Mouse (Mus musculus) limb, embryonic 10.5 days (tissue): ENCODE results near the gene Gadd45b. TPM values are rescaled to one million over a fixed set of nuclear protein-coding genes. Genes with fewer than 3 reads are reported as not detected.

ENCODE experiments used
- DNase-seq: peaks from one replicate; pipeline ENCODE4 v3.0.0-alpha.2; 2017; ENCODE audit warnings: low spot score
- H3K27ac ChIP-seq: fragments of 300-500 bp; sonication (generic); 2 replicates; pipeline ENCODE4 v1.5.1; 2016; ENCODE audit warnings: mild to moderate bottlenecking
- H3K27me3 ChIP-seq: fragments of 300-500 bp; sonication (generic); 2 replicates; pipeline ENCODE4 v1.6.1; 2016; ENCODE audit warnings: low read depth, mild to moderate bottlenecking; ENCODE audit not compliant: poor library complexity, severe bottlenecking
- H3K36me3 ChIP-seq: fragments of 300-500 bp; sonication (generic); 2 replicates; pipeline ENCODE4 v1.6.1; 2016; ENCODE audit warnings: mild to moderate bottlenecking, moderate library complexity
- H3K4me1 ChIP-seq: fragments of 300-500 bp; sonication (generic); 2 replicates; pipeline ENCODE4 v1.6.1; 2016
- H3K4me3 ChIP-seq: fragments of 300-500 bp; sonication (generic); 2 replicates; pipeline ENCODE4 v1.5.1; 2016; ENCODE audit warnings: mild to moderate bottlenecking, moderate library complexity
- H3K9me3 ChIP-seq: fragments of 300-500 bp; sonication (generic); replicated peaks from 2 replicates; pipeline ENCODE4 v1.6.1; 2016; ENCODE audit warnings: mild to moderate bottlenecking
- WGBS: fragments of 180-500 bp; shearing (Covaris S2); methylation state at CpG from one replicate; pipeline ENCODE4 v1.1.7; 2016; 5-methylcytosine and 5-hydroxymethylcytosine counted together
- polyA plus RNA-seq: library from polyadenylated mRNA; unstranded; fragments of >200 nt; fragmentation: Nextera tagmentation; extraction: Ambion mirVana; gene quantifications from 2 replicates; pipeline ENCODE4 v1.2.1, GENCODE M21; 2016

Gadd45b gene
- polyA plus RNA-seq, 1 experiment from 2014 or later = 9.8 TPM

- DNase-seq = no peak
- Histone ChIP-seq H3K9me3 (no peaks in the 10 kb centered on the region), H3K4me1 (peaks cover 25% of the 10 kb centered on the region), H3K27ac (no peak overlapping the region), H3K36me3 (no peaks in the 10 kb centered on the region), H3K27me3 (0 out of 2 replicates have a peak, but pooled peaks cover 6% of the 10 kb centered on the region), H3K4me3 (no peak overlapping the region)
- WGBS = 67% methylated on average over 6 of the region's 6 CpGs
Measured at GRCm38 (mm10) chr10:80956901-80957300, 27.0 kb downstream of the Gadd45b start.

- H3K4me1 ChIP-seq = peaks cover 30% of the 10 kb centered on the region
Measured at GRCm38 (mm10) chr10:80957791-80958190, 27.9 kb downstream of the Gadd45b start.

GRCm38 (mm10) chr10:80958979-80959637, 29.2 kb downstream of the Gadd45b start:
- H3K4me3 ChIP-seq = no peak overlapping the region
- no peaks in the 10 kb centered on the region for H3K9me3 ChIP-seq
- DNase-seq = no peak
- no peaks in the 10 kb centered on the region for H3K27me3 ChIP-seq
- peaks cover 41% of the 10 kb centered on the region for H3K4me1 ChIP-seq
- H3K27ac ChIP-seq = no peak overlapping the region
- WGBS = 88% methylated on average over 5 of the region's 5 CpGs
- no peaks in the 10 kb centered on the region for H3K36me3 ChIP-seq

More at GRCm38 (mm10) chr10:80957791-80958190, 27.9 kb downstream of the Gadd45b start:
- Histone ChIP-seq H3K36me3 (no peaks in the 10 kb centered on the region), H3K27me3 (0 out of 2 replicates have a peak, but pooled peaks cover 4% of the 10 kb centered on the region), H3K27ac (no peak overlapping the region), H3K4me3 (no peak overlapping the region), H3K9me3 (no peaks in the 10 kb centered on the region)
- 66% methylated on average over 4 of the region's 4 CpGs for WGBS
- DNase-seq = no peak

- peak; percentile 69 for DNase-seq
- Histone ChIP-seq H3K27ac (peak overlapping the region; percentile 76), H3K27me3 (no peaks in the 10 kb centered on the region), H3K4me1 (peaks cover 39% of the 10 kb centered on the region), H3K36me3 (no peaks in the 10 kb centered on the region), H3K4me3 (peak overlapping the region; percentile 18), H3K9me3 (no peaks in the 10 kb centered on the region)
- WGBS = 13% methylated on average over 16 of the region's 16 CpGs
Measured at GRCm38 (mm10) chr10:80960551-80961508, 31.0 kb downstream of the Gadd45b start.

- WGBS = 48% methylated on average over 10 of the region's 10 CpGs
- H3K27ac ChIP-seq = peak overlapping the region; percentile 56
- no peaks in the 10 kb centered on the region for H3K27me3 ChIP-seq
- H3K4me3 ChIP-seq = no peak overlapping the region
- H3K4me1 ChIP-seq = peaks cover 43% of the 10 kb centered on the region
- DNase-seq = no peak
- H3K36me3 ChIP-seq = no peaks in the 10 kb centered on the region
- H3K9me3 ChIP-seq = no peaks in the 10 kb centered on the region
Measured at GRCm38 (mm10) chr10:80962051-80962472, 32.2 kb downstream of the Gadd45b start.

- no peak for DNase-seq
- 75% methylated on average over 5 of the region's 5 CpGs for WGBS
- Histone ChIP-seq H3K4me3 (no peak overlapping the region), H3K4me1 (peaks cover 43% of the 10 kb centered on the region), H3K27me3 (no peaks in the 10 kb centered on the region), H3K9me3 (no peaks in the 10 kb centered on the region), H3K27ac (no peak overlapping the region), H3K36me3 (no peaks in the 10 kb centered on the region)
Measured at GRCm38 (mm10) chr10:80962585-80962984, 32.7 kb downstream of the Gadd45b start.

GRCm38 (mm10) chr10:80963031-80963975, 33.4 kb downstream of the Gadd45b start:
- 77% methylated on average over 12 of the region's 12 CpGs for WGBS
- peaks cover 43% of the 10 kb centered on the region for H3K4me1 ChIP-seq
- H3K27ac ChIP-seq = peak overlapping the region; percentile 20; the same call in 1 of the 2 replicates
- no peak overlapping the region for H3K4me3 ChIP-seq
- H3K9me3 ChIP-seq = no peaks in the 10 kb centered on the region
- H3K27me3 ChIP-seq = no peaks in the 10 kb centered on the region
- no peaks in the 10 kb centered on the region for H3K36me3 ChIP-seq
- DNase-seq = no peak

GRCm38 (mm10) chr10:80966296-80966695, 36.4 kb downstream of the Gadd45b start:
- Histone ChIP-seq H3K9me3 (no peaks in the 10 kb centered on the region), H3K36me3 (no peaks in the 10 kb centered on the region), H3K4me3 (no peak overlapping the region), H3K4me1 (peaks cover 32% of the 10 kb centered on the region), H3K27me3 (no peaks in the 10 kb centered on the region), H3K27ac (no peak overlapping the region)
- no peak for DNase-seq
- WGBS = 53% methylated on average over 12 of the region's 12 CpGs

GRCm38 (mm10) chr10:80967101-80967656, 37.3 kb downstream of the Gadd45b start:
- H3K4me3 ChIP-seq = no peak overlapping the region
- no peaks in the 10 kb centered on the region for H3K36me3 ChIP-seq
- H3K9me3 ChIP-seq = no peaks in the 10 kb centered on the region
- no peak overlapping the region; the same call in 1 of the 2 replicates for H3K27ac ChIP-seq
- H3K4me1 ChIP-seq = peaks cover 31% of the 10 kb centered on the region; the same call in 1 of the 2 replicates
- 75% methylated on average over 3 of the region's 3 CpGs for WGBS
- DNase-seq = no peak
- H3K27me3 ChIP-seq = no peaks in the 10 kb centered on the region

- Histone ChIP-seq H3K4me1 (peaks cover 34% of the 10 kb centered on the region), H3K27me3 (no peaks in the 10 kb centered on the region), H3K9me3 (no peaks in the 10 kb centered on the region), H3K27ac (no peak overlapping the region), H3K4me3 (no peak overlapping the region), H3K36me3 (no peaks in the 10 kb centered on the region)
- DNase-seq = no peak
- 88% methylated on average over 4 of the region's 4 CpGs for WGBS
Measured at GRCm38 (mm10) chr10:80968106-80968505, 38.2 kb downstream of the Gadd45b start.

- Histone ChIP-seq H3K27ac (no peak overlapping the region), H3K4me3 (no peak overlapping the region), H3K4me1 (peaks cover 24% of the 10 kb centered on the region), H3K9me3 (no peaks in the 10 kb centered on the region), H3K27me3 (no peaks in the 10 kb centered on the region), H3K36me3 (no peaks in the 10 kb centered on the region)
- DNase-seq = no peak
- 80% methylated on average over 3 of the region's 3 CpGs for WGBS
Measured at GRCm38 (mm10) chr10:80969298-80969697, 39.4 kb downstream of the Gadd45b start.

GRCm38 (mm10) chr10:80970159-80970558, 40.3 kb downstream of the Gadd45b start:
- H3K36me3 ChIP-seq = no peaks in the 10 kb centered on the region
- WGBS = 84% methylated on average over 8 of the region's 8 CpGs

More at GRCm38 (mm10) chr10:80970159-80970558, 40.3 kb downstream of the Gadd45b start:
- Histone ChIP-seq H3K27me3 (no peaks in the 10 kb centered on the region), H3K4me3 (no peak overlapping the region), H3K4me1 (peaks cover 22% of the 10 kb centered on the region), H3K9me3 (no peaks in the 10 kb centered on the region), H3K27ac (no peak overlapping the region)
- DNase-seq = no peak
